Mouse (Mus musculus) bone marrow macrophage, adult 2 months (primary cell): ENCODE measurements around the gene Myoz1. TPM values are rescaled to one million over a fixed set of nuclear protein-coding genes. Genes with fewer than 3 reads are reported as not detected.

Experiments used
- H3K27ac ChIP-seq: 2 replicates; pipeline ENCODE4 v1.5.1; 2012; ENCODE audit warnings: low read depth, low read length; ENCODE audit not compliant: insufficient read depth
- H3K4me1 ChIP-seq: 2 replicates; pipeline ENCODE4 v1.6.1; 2012; ENCODE audit warnings: low read length; ENCODE audit not compliant: control insufficient read depth, insufficient read depth
- H3K4me3 ChIP-seq: 2 replicates; pipeline ENCODE4 v1.5.1; 2012; ENCODE audit warnings: mild to moderate bottlenecking, low read length, moderate library complexity; ENCODE audit not compliant: insufficient read depth
- CTCF ChIP-seq: IDR thresholded peaks from 2 replicates; pipeline ENCODE4 v1.5.1; 2012; ENCODE audit warnings: low read depth, mild to moderate bottlenecking, low read length, moderate library complexity
- POLR2A ChIP-seq: IDR thresholded peaks from 2 replicates; pipeline ENCODE4 v1.6.1; 2012; ENCODE audit warnings: mild to moderate bottlenecking, low read depth, low read length, borderline replicate concordance
- polyA plus RNA-seq: library from polyadenylated mRNA; stranded (reverse); fragments of >200 nt; gene quantifications from 2 replicates; pipeline ENCODE4 v1.2.4, GENCODE M21; 2012; ENCODE audit not compliant: missing spikeins, insufficient read depth, insufficient read length

Gene Myoz1
- 2.4 and 5.1 TPM in 2 replicates for polyA plus RNA-seq

GRCm38 (mm10) chr14:20656361-20656760, at the start of gene Myoz1:
Gene Myoz1 (minus strand): TSS chr14:20656540.
- H3K4me1 ChIP-seq = peaks cover 40% of the 10 kb centered on the region
- H3K27ac ChIP-seq = peak within 1 kb of the TSS; percentile 92
- no peak for TF ChIP-seq CTCF
- TF ChIP-seq POLR2A = no peak
- H3K4me3 ChIP-seq = no peak within 1 kb of the TSS

- peak overlapping the region; percentile 76 for H3K27ac ChIP-seq
- peak overlapping the region; percentile 93 for H3K4me3 ChIP-seq
- H3K4me1 ChIP-seq = peaks cover 15% of the 10 kb centered on the region
These were observed 47.1 kb upstream of the Myoz1 start for GRCm38 (mm10) chr14:20703461-20703860.

- peaks cover 20% of the 10 kb centered on the region for H3K4me1 ChIP-seq
- no peak for TF ChIP-seq POLR2A
- TF ChIP-seq CTCF = no peak
- peak within 1 kb of the TSS; percentile 93 for H3K4me3 ChIP-seq
- H3K27ac ChIP-seq = peak within 1 kb of the TSS; percentile 76
These were observed 46.5 kb upstream of the Myoz1 start, which contains the start of gene Chchd1 for GRCm38 (mm10) chr14:20702741-20703381. Gene Chchd1 (plus strand): TSS chr14:20703006.

GRCm38 (mm10) chr14:20702096-20702740, 45.9 kb upstream of the Myoz1 start:
- H3K4me3 ChIP-seq = peak overlapping the region; percentile 93
- peak overlapping the region; percentile 68 for H3K27ac ChIP-seq
- TF ChIP-seq POLR2A (no peak), CTCF (no peak)
- peaks cover 26% of the 10 kb centered on the region for H3K4me1 ChIP-seq

GRCm38 (mm10) chr14:20701554-20701953, 45.2 kb upstream of the Myoz1 start:
- Histone ChIP-seq H3K4me3 (peak overlapping the region; percentile 93), H3K4me1 (peaks cover 30% of the 10 kb centered on the region), H3K27ac (no peak overlapping the region)
- TF ChIP-seq CTCF (no peak), POLR2A (no peak)

GRCm38 (mm10) chr14:20700362-20700761, 44.0 kb upstream of the Myoz1 start:
- H3K4me3 ChIP-seq = no peak overlapping the region
- TF ChIP-seq POLR2A (no peak), CTCF (no peak)
- peaks cover 36% of the 10 kb centered on the region for H3K4me1 ChIP-seq

GRCm38 (mm10) chr14:20698515-20698914, 42.2 kb upstream of the Myoz1 start:
- peaks cover 41% of the 10 kb centered on the region for H3K4me1 ChIP-seq
- TF ChIP-seq CTCF (no peak), POLR2A (no peak)

More at GRCm38 (mm10) chr14:20700362-20700761, 44.0 kb upstream of the Myoz1 start:
- H3K27ac ChIP-seq = no peak overlapping the region

GRCm38 (mm10) chr14:20696986-20697385, 40.6 kb upstream of the Myoz1 start:
- Histone ChIP-seq H3K4me1 (peaks cover 41% of the 10 kb centered on the region), H3K4me3 (no peak overlapping the region), H3K27ac (no peak overlapping the region)
- TF ChIP-seq POLR2A (no peak), CTCF (peak; percentile 33; the same call in 1 of the 2 replicates)

More at GRCm38 (mm10) chr14:20698515-20698914, 42.2 kb upstream of the Myoz1 start:
- no peak overlapping the region for H3K4me3 ChIP-seq
- no peak overlapping the region for H3K27ac ChIP-seq

- TF ChIP-seq CTCF = no peak
- TF ChIP-seq POLR2A = no peak
- Histone ChIP-seq H3K4me1 (peaks cover 35% of the 10 kb centered on the region), H3K27ac (no peak overlapping the region), H3K4me3 (peak overlapping the region; percentile 74)
These were observed 39.6 kb upstream of the Myoz1 start for GRCm38 (mm10) chr14:20695761-20696520.
